In genomic region chr14:79506207-79506606, GRCm38 (mm10) we compare ENCODE assay signal across 20 mouse cellular contexts. TPM values are rescaled to one million over a fixed set of nuclear protein-coding genes. Genes with fewer than 3 reads are reported as not detected.
DNase-seq lines count a peak whose midpoint lies in the region; ATAC-seq and TF ChIP-seq lines count a peak whose summit lies in the region.
"Had no signal": no experiment of that assay in that cellular context is flagged by ENCODE, and none has a peak within 500 bp of the region (broad histone marks: within the 10 kb centered on the region; RNA-seq: fewer than 3 reads in every experiment).

No protein-coding gene starts in this region.

- no peak overlapping the region for H3K4me3 ChIP-seq in G1E (ENCODE audit: low read depth, low read length)
- H3K4me3 ChIP-seq in MEL (ENCODE audit: control insufficient read depth in 1 of 2, insufficient read depth in 1 of 2, low read depth in 2 of 2, low read length in 2 of 2) = no peak overlapping the region
- no peak overlapping the region for H3K4me3 ChIP-seq in forebrain, embryonic 16.5 days (replicated peaks; ENCODE audit: low read length)
- H3K4me3 ChIP-seq: embryonic facial prominence, embryonic 10.5 days; heart, embryonic 15.5 days; hindbrain, embryonic 12.5 days; midbrain, embryonic 12.5 days; neural tube, embryonic 15.5 days had no signal

- H3K9ac ChIP-seq in MEL (ENCODE audit: control insufficient read depth, low read depth, low read length, poor library complexity, severe bottlenecking) = peak overlapping the region; percentile 1; the same call in 1 of the 2 replicates
- H3K9ac ChIP-seq in forebrain, embryonic 16.5 days (replicated peaks; ENCODE audit: low read depth, low read length) = no peak overlapping the region
- H3K9ac ChIP-seq: heart, embryonic 15.5 days; hindbrain, embryonic 12.5 days; lung, embryonic 14.5 days; midbrain, embryonic 12.5 days; neural tube, embryonic 15.5 days had no signal

- H3K27ac ChIP-seq in MEL (ENCODE audit: control insufficient read depth, low read depth, low read length) = no peak overlapping the region
- H3K27ac ChIP-seq in forebrain, embryonic 16.5 days (ENCODE audit: low read length) = no peak overlapping the region
- H3K27ac ChIP-seq: embryonic facial prominence, embryonic 10.5 days; heart, embryonic 15.5 days; hindbrain, embryonic 12.5 days; kidney, postnatal 0 days; midbrain, embryonic 12.5 days; neural tube, embryonic 15.5 days had no signal

- H3K9me3 ChIP-seq in G1E (replicated peaks) = no peaks in the 10 kb centered on the region
- no peaks in the 10 kb centered on the region for H3K9me3 ChIP-seq in MEL (replicated peaks; ENCODE audit: insufficient read depth, low read length)
- no peaks in the 10 kb centered on the region for H3K9me3 ChIP-seq in forebrain, embryonic 16.5 days (ENCODE audit: control insufficient read depth, low read length)
- H3K9me3 ChIP-seq: embryonic facial prominence, embryonic 10.5 days; heart, embryonic 15.5 days; hindbrain, embryonic 12.5 days; midbrain, embryonic 12.5 days; neural tube, embryonic 15.5 days had no signal

- H3K27me3 ChIP-seq in G1E (ENCODE audit: insufficient read depth, low read length) (no peaks in the 10 kb centered on the region), MEL (ENCODE audit: control insufficient read depth in 1 of 2, insufficient read depth in 2 of 2, low read length in 2 of 2) (no peaks in the 10 kb centered on the region)
- no peaks in the 10 kb centered on the region for H3K27me3 ChIP-seq in forebrain, embryonic 16.5 days (replicated peaks; ENCODE audit: control insufficient read depth, insufficient read depth, low read length)
- H3K27me3 ChIP-seq: heart, embryonic 15.5 days; hindbrain, embryonic 12.5 days; midbrain, embryonic 12.5 days; neural tube, embryonic 15.5 days had no signal

- TF ChIP-seq POLR2A in MEL (IDR thresholded peaks at IDR 0.05; ENCODE audit: control insufficient read depth in 1 of 2, insufficient read depth in 1 of 2, low read depth in 1 of 2, low read length in 2 of 2, poor library complexity in 1 of 2) = no peak

- TF ChIP-seq CTCF in G1E (IDR thresholded peaks at IDR 0.05; ENCODE audit: low read depth, low read length) (no peak), MEL (IDR thresholded peaks at IDR 0.05 in 2 of 3, conservative IDR thresholded peaks at IDR 0.05 in 1 of 3; ENCODE audit: control insufficient read depth in 1 of 3, insufficient read depth in 1 of 3, low read depth in 2 of 3, low read length in 3 of 3, poor library complexity in 1 of 3, severe bottlenecking in 1 of 3) (no peak)

- peak; percentile 29 for DNase-seq in G1E (ENCODE audit: low spot score)
- no peak for DNase-seq in MEL (ENCODE audit: low read depth, low spot score)
- peak; percentile 86 for DNase-seq in liver
- DNase-seq in left cerebral cortex, postnatal 25 days (ENCODE audit: low spot score in 2 of 2) = no peak
- no peak for DNase-seq in right cerebral cortex, adult 2 months (ENCODE audit: low spot score in 2 of 2)
- DNase-seq: adrenal gland, adult 2 months; cerebellum, adult 11 months; cerebellum, postnatal 36 days; gastrocnemius, postnatal 10 days; lung, embryonic 14.5 days; lung, postnatal 4 days; thymus, adult 2 months had no signal

- H3K36me3 ChIP-seq in G1E (replicated peaks) (no peaks in the 10 kb centered on the region), MEL (ENCODE audit: control insufficient read depth in 1 of 2, insufficient read depth in 2 of 2, low read length in 2 of 2) (peaks cover 0 to 4% of the 10 kb centered on the region in 2 experiments; a peak in 2 of 4 replicates)
- no peaks in the 10 kb centered on the region for H3K36me3 ChIP-seq in forebrain, embryonic 16.5 days (ENCODE audit: control insufficient read depth, insufficient read depth)
- H3K36me3 ChIP-seq: hindbrain, embryonic 12.5 days; midbrain, embryonic 12.5 days; neural tube, embryonic 15.5 days had no signal

- TF ChIP-seq RAD21 in MEL (IDR thresholded peaks at IDR 0.05; ENCODE audit: low read depth, low read length) = no peak

- no peaks in the 10 kb centered on the region for H3K79me2 ChIP-seq in MEL (ENCODE audit: control insufficient read depth, insufficient read depth, low read length, poor library complexity)

- 78% methylated on average over 9 of the region's 9 CpGs for WGBS in forebrain, embryonic 16.5 days

- ATAC-seq in G1E (ENCODE audit: extremely low read depth, insufficient number of reproducible peaks, low FRiP score, poor library complexity, severe bottlenecking) = peak; percentile 75
- peak; percentile 79 for ATAC-seq in megakaryocyte progenitor cell, adult 5-6 weeks (replicated peaks; ENCODE audit: poor library complexity)
- no peak for ATAC-seq in forebrain, embryonic 16.5 days

- H3K4me1 ChIP-seq in G1E (ENCODE audit: insufficient read depth, low read depth, low read length) = peaks cover 19% of the 10 kb centered on the region
- peaks cover 0 to 7% of the 10 kb centered on the region in 2 experiments; a peak in 3 of 4 replicates for H3K4me1 ChIP-seq in MEL (ENCODE audit: control insufficient read depth in 1 of 2, insufficient read depth in 2 of 2, low read length in 2 of 2)
- H3K4me1 ChIP-seq in forebrain, embryonic 16.5 days (replicated peaks; ENCODE audit: control insufficient read depth, insufficient read depth, low read length) = 0 out of 2 replicates have a peak, but pooled peaks cover 2% of the 10 kb centered on the region
- H3K4me1 ChIP-seq: hindbrain, embryonic 12.5 days; midbrain, embryonic 12.5 days; neural tube, embryonic 15.5 days had no signal

- no peak for TF ChIP-seq EP300 in MEL (IDR thresholded peaks at IDR 0.05; ENCODE audit: low read depth in 1 of 2, low read length in 2 of 2)

- intact Hi-C loops in left cerebral cortex, postnatal 25 days (cut with DNase I) = no loop called here

- H3K4me2 ChIP-seq in forebrain, embryonic 16.5 days (ENCODE audit: low read length) = no peak overlapping the region
- H3K4me2 ChIP-seq: heart, embryonic 15.5 days; hindbrain, embryonic 12.5 days; lung, embryonic 14.5 days; midbrain, embryonic 12.5 days; neural tube, embryonic 15.5 days had no signal

TF ChIP-seq in MEL, 35 proteins besides CTCF, POLR2A, EP300 and RAD21 (continues in another document):
- no peak for TF ChIP-seq BHLHE40 (IDR thresholded peaks at IDR 0.05; ENCODE audit: borderline replicate concordance, low read depth, low read length)
- TF ChIP-seq USF2 (IDR thresholded peaks at IDR 0.05; ENCODE audit: borderline replicate concordance in 1 of 2, insufficient read depth in 1 of 2, low read depth in 1 of 2, low read length in 2 of 2) = no peak
- no peak for TF ChIP-seq UBTF (IDR thresholded peaks at IDR 0.05; ENCODE audit: borderline replicate concordance, insufficient read depth, low read depth, low read length)
- TF ChIP-seq GABPA (IDR thresholded peaks at IDR 0.05; ENCODE audit: low read depth, low read length) = no peak
- TF ChIP-seq SIN3A (IDR thresholded peaks at IDR 0.05; ENCODE audit: low read length) = no peak
- TF ChIP-seq MAFK (IDR thresholded peaks at IDR 0.05; ENCODE audit: borderline replicate concordance, low read depth, low read length) = no peak
- TF ChIP-seq ZMIZ1 (IDR thresholded peaks at IDR 0.05; ENCODE audit: low read depth, low read length) = no peak
- TF ChIP-seq MYB (IDR thresholded peaks at IDR 0.05; ENCODE audit: low read depth, low read length) = no peak
- no peak for TF ChIP-seq CHD2 (IDR thresholded peaks at IDR 0.05; ENCODE audit: low read length)
- TF ChIP-seq E2F4 (IDR thresholded peaks at IDR 0.05; ENCODE audit: borderline replicate concordance, low read depth, low read length) = no peak
- no peak for TF ChIP-seq ZC3H11A (IDR thresholded peaks at IDR 0.05; ENCODE audit: low read depth, low read length)
- no peak for TF ChIP-seq TCF12 (IDR thresholded peaks at IDR 0.05; ENCODE audit: low read depth, low read length)
- no peak for TF ChIP-seq JUND (IDR thresholded peaks at IDR 0.05; ENCODE audit: low read depth, low read length)
- TF ChIP-seq SMC3 (IDR thresholded peaks at IDR 0.05; ENCODE audit: low read depth, low read length) = no peak
- TF ChIP-seq ZNF384 (IDR thresholded peaks at IDR 0.05; ENCODE audit: low read depth, low read length) = no peak
- no peak for TF ChIP-seq KAT2A (conservative IDR thresholded peaks at IDR 0.05; ENCODE audit: low read depth, low read length)
- TF ChIP-seq GATA1 (IDR thresholded peaks at IDR 0.05; ENCODE audit: low read depth, low read length) = no peak

RNA-seq across cellular contexts. Expression of gene Wbp4, which starts 24.9 kb away (rescaled TPM):
- total RNA-seq in G1E (2014; fragmentation: Nextera tagmentation) (82.6 and 83.6 TPM in 2 replicates), G1E (2017) (101 and 110 TPM in 2 replicates), MEL (2012; rRNA removed) (14.5 and 15.9 TPM in 2 replicates)
- polyA plus RNA-seq in G1E (2012) (8.8 and 9.5 TPM in 2 replicates), MEL (2012; ENCODE audit: insufficient read depth in 1 of 2, insufficient read length in 2 of 2, low read depth in 1 of 2, low replicate concordance in 2 of 2, missing spikeins in 1 of 2) (10 to 100 TPM; 22.1 to 87.6 TPM)
- 33.6 and 34.2 TPM in 2 replicates for total RNA-seq in megakaryocyte progenitor cell, adult 5-6 weeks (2015)
- 50.2 and 84.2 TPM in 2 replicates for total RNA-seq in megakaryocyte progenitor cell, adult 5-6 weeks (2017)
- polyA plus RNA-seq in forebrain, embryonic 16.5 days (2015; fragmentation: Nextera tagmentation; extraction: Ambion mirVana) = 42.2 and 42.5 TPM in 2 replicates
- total RNA-seq in left cerebral cortex, postnatal 25 days (2021) = 10 to 100 TPM; 46.2 to 48.4 TPM

RNA-seq across cellular contexts. Expression of gene Elf1, which starts 25.2 kb away (rescaled TPM):
- 77.0 and 79.0 TPM in 2 replicates for total RNA-seq in G1E (2014; fragmentation: Nextera tagmentation)
- 127 and 141 TPM in 2 replicates for total RNA-seq in G1E (2017)
- 4.7 and 6.3 TPM in 2 replicates for polyA plus RNA-seq in G1E (2012)
- 21.5 and 27.3 TPM in 2 replicates for total RNA-seq in MEL (2012; rRNA removed)
- polyA plus RNA-seq in MEL (2012; ENCODE audit: insufficient read depth in 1 of 2, insufficient read length in 2 of 2, low read depth in 1 of 2, low replicate concordance in 2 of 2, missing spikeins in 1 of 2) = 10 to 100 TPM; 24.2 to 43.1 TPM
- total RNA-seq in megakaryocyte progenitor cell, adult 5-6 weeks (2015) = 96.8 and 98.3 TPM in 2 replicates
- total RNA-seq in megakaryocyte progenitor cell, adult 5-6 weeks (2017) = 178 and 189 TPM in 2 replicates
- 2.7 and 3.3 TPM in 2 replicates for polyA plus RNA-seq in forebrain, embryonic 16.5 days (2015; fragmentation: Nextera tagmentation; extraction: Ambion mirVana)
- 1 to 10 TPM; 4.1 to 4.4 TPM for total RNA-seq in left cerebral cortex, postnatal 25 days (2021)

RNA-seq across cellular contexts. Expression of gene Kbtbd6, which starts 54.6 kb away (rescaled TPM):
- total RNA-seq in G1E (2014; fragmentation: Nextera tagmentation) (0.68 and 1.2 TPM in 2 replicates), G1E (2017) (5.3 and 6.0 TPM in 2 replicates), MEL (2012; rRNA removed) (0.07 and 0.12 TPM in 2 replicates)
- polyA plus RNA-seq in G1E (2012) (1.1 and 1.5 TPM in 2 replicates), MEL (2012; ENCODE audit: insufficient read depth in 1 of 2, insufficient read length in 2 of 2, low read depth in 1 of 2, low replicate concordance in 2 of 2, missing spikeins in 1 of 2) (not detected)
- 4.7 and 5.7 TPM in 2 replicates for total RNA-seq in megakaryocyte progenitor cell, adult 5-6 weeks (2015)
- total RNA-seq in megakaryocyte progenitor cell, adult 5-6 weeks (2017) = 5.1 and 6.6 TPM in 2 replicates
- 2.8 and 3.8 TPM in 2 replicates for polyA plus RNA-seq in forebrain, embryonic 16.5 days (2015; fragmentation: Nextera tagmentation; extraction: Ambion mirVana)
- total RNA-seq in left cerebral cortex, postnatal 25 days (2021) = 1 to 10 TPM; 1.3 to 1.6 TPM

Comparison
In these comparisons a context has a peak if more than half of its experiments do, and no peak if none do; other contexts are left out.
1. DNase-seq: peak in G1E (single experiment) and liver (single experiment); none in MEL (single experiment), left cerebral cortex, postnatal 25 days (0 of 2) and right cerebral cortex, adult 2 months (0 of 2).